Comparison of ENCODE assay signal across 8 mouse cellular contexts in genomic region chr8:46617690-46618620, GRCm38 (mm10). TPM values are rescaled to one million over a fixed set of nuclear protein-coding genes. Genes with fewer than 3 reads are reported as not detected.
A peak's percentile ranks its signal among the peaks of the same experiment; 100 is the strongest.
DNase-seq lines count a peak whose midpoint lies in the region; ATAC-seq lines count a peak whose summit lies in the region.

No protein-coding gene starts in this region.

- no peaks in the 10 kb centered on the region for H3K27me3 ChIP-seq in embryonic facial prominence, embryonic 12.5 days
- no peaks in the 10 kb centered on the region for H3K27me3 ChIP-seq in intestine, embryonic 14.5 days (replicated peaks; ENCODE audit: control insufficient read depth, insufficient read depth, low read length)
- H3K27me3 ChIP-seq in stomach, embryonic 14.5 days (ENCODE audit: control insufficient read depth, insufficient read depth, low read length): no peaks in the 10 kb centered on the region

- no peaks in the 10 kb centered on the region for H3K36me3 ChIP-seq in embryonic facial prominence, embryonic 12.5 days
- H3K36me3 ChIP-seq in intestine, embryonic 14.5 days (ENCODE audit: control insufficient read depth, insufficient read depth, low read length): no peaks in the 10 kb centered on the region
- H3K36me3 ChIP-seq in stomach, embryonic 14.5 days (ENCODE audit: control insufficient read depth, insufficient read depth, low read length): no peaks in the 10 kb centered on the region

- peaks cover 19% of the 10 kb centered on the region for H3K4me1 ChIP-seq in embryonic facial prominence, embryonic 12.5 days
- peaks cover 13% of the 10 kb centered on the region; the same call in 1 of the 2 replicates for H3K4me1 ChIP-seq in intestine, embryonic 14.5 days (replicated peaks; ENCODE audit: control insufficient read depth, insufficient read depth, low read length)
- peaks cover 11% of the 10 kb centered on the region for H3K4me1 ChIP-seq in stomach, embryonic 14.5 days (ENCODE audit: control insufficient read depth, insufficient read depth, low read length)

- peak overlapping the region; percentile 93 for H3K4me2 ChIP-seq in embryonic facial prominence, embryonic 12.5 days (replicated peaks)
- peak overlapping the region; percentile 99 for H3K4me2 ChIP-seq in intestine, embryonic 14.5 days (ENCODE audit: low read length)
- H3K4me2 ChIP-seq in stomach, embryonic 14.5 days (replicated peaks; ENCODE audit: low read depth, low read length): peak overlapping the region; percentile 97

- peak overlapping the region; percentile 94 for H3K9ac ChIP-seq in embryonic facial prominence, embryonic 12.5 days
- peak overlapping the region; percentile 78 for H3K9ac ChIP-seq in intestine, embryonic 14.5 days (ENCODE audit: low read length)
- H3K9ac ChIP-seq in stomach, embryonic 14.5 days (replicated peaks; ENCODE audit: low read depth, low read length): peak overlapping the region; percentile 83

- peak; percentile 20 for DNase-seq in cerebellum, adult 9-11 months
- no peak for DNase-seq in cerebellum, adult 9-10 months
- peak; percentile 41 for DNase-seq in CD4-positive, CD25-positive, alpha-beta regulatory T cell, adult 2 months (ENCODE audit: low read depth, low spot score)
- peak; percentile 71 for DNase-seq in intestine, embryonic 14.5 days (ENCODE audit: low spot score)
- peak; percentile 17 for DNase-seq in lung, postnatal 14 days
- no peak for DNase-seq in c-Kit-positive CD71-positive TER-119-positive erythroid progenitor cells, embryonic 14.5 days (ENCODE audit: low spot score)

- peak overlapping the region; percentile 94 for H3K27ac ChIP-seq in embryonic facial prominence, embryonic 12.5 days
- peak overlapping the region; percentile 83 for H3K27ac ChIP-seq in intestine, embryonic 14.5 days (ENCODE audit: low read depth)
- peak overlapping the region; percentile 88 for H3K27ac ChIP-seq in stomach, embryonic 14.5 days (ENCODE audit: low read length)

- under 1% methylated on average over 38 of the region's 38 CpGs for WGBS in embryonic facial prominence, embryonic 12.5 days
- under 1% methylated on average over 38 of the region's 38 CpGs for WGBS in intestine, embryonic 14.5 days
- WGBS in stomach, embryonic 14.5 days: under 1% methylated on average over 38 of the region's 38 CpGs

- ATAC-seq in embryonic facial prominence, embryonic 12.5 days (ENCODE audit: insufficient number of reproducible peaks, insufficient read depth, low FRiP score, low TSS enrichment): peak; percentile 59
- no peak; the same call in 1 of the 2 replicates for ATAC-seq in intestine, embryonic 14.5 days (replicated peaks; ENCODE audit: low FRiP score, low TSS enrichment, low read depth)
- no peak; the same call in none of the 2 replicates for ATAC-seq in stomach, embryonic 14.5 days (ENCODE audit: insufficient number of reproducible peaks, insufficient read depth, low FRiP score, low read depth)

- H3K4me3 ChIP-seq in embryonic facial prominence, embryonic 12.5 days: peak overlapping the region; percentile 85
- H3K4me3 ChIP-seq in intestine, embryonic 14.5 days (ENCODE audit: low read depth, low read length): peak overlapping the region; percentile 77
- H3K4me3 ChIP-seq in stomach, embryonic 14.5 days (ENCODE audit: low read depth, low read length): peak overlapping the region; percentile 76

- no peaks in the 10 kb centered on the region for H3K9me3 ChIP-seq in embryonic facial prominence, embryonic 12.5 days
- H3K9me3 ChIP-seq in intestine, embryonic 14.5 days (ENCODE audit: control insufficient read depth, low read length): no peaks in the 10 kb centered on the region
- H3K9me3 ChIP-seq in stomach, embryonic 14.5 days (ENCODE audit: control insufficient read depth, low read depth, low read length): no peaks in the 10 kb centered on the region

RNA-seq across cellular contexts. Expression of gene Casp3, which starts 0.9 kb away (rescaled TPM):
- polyA plus RNA-seq in embryonic facial prominence, embryonic 12.5 days (2016; fragmentation: Nextera tagmentation; extraction: Ambion mirVana): 136 and 139 TPM in 2 replicates
- polyA plus RNA-seq in intestine, embryonic 14.5 days (2014; fragmentation: Nextera tagmentation; extraction: Ambion mirVana): 57.1 and 63.7 TPM in 2 replicates
- 53.9 and 56.0 TPM in 2 replicates for polyA plus RNA-seq in stomach, embryonic 14.5 days (2014; fragmentation: Nextera tagmentation; extraction: Ambion mirVana)

RNA-seq across cellular contexts. Expression of gene Primpol, which starts 0.9 kb away (rescaled TPM):
- polyA plus RNA-seq in embryonic facial prominence, embryonic 12.5 days (2016; fragmentation: Nextera tagmentation; extraction: Ambion mirVana): 13.5 and 17.6 TPM in 2 replicates
- polyA plus RNA-seq in intestine, embryonic 14.5 days (2014; fragmentation: Nextera tagmentation; extraction: Ambion mirVana): 16.0 and 19.1 TPM in 2 replicates
- polyA plus RNA-seq in stomach, embryonic 14.5 days (2014; fragmentation: Nextera tagmentation; extraction: Ambion mirVana): 15.5 and 15.8 TPM in 2 replicates

Comparison
In these comparisons a context has a peak if more than half of its experiments do, and no peak if none do; other contexts are left out.
1. DNase-seq: peak in cerebellum, adult 9-11 months (single experiment), CD4-positive, CD25-positive, alpha-beta regulatory T cell, adult 2 months (single experiment), intestine, embryonic 14.5 days (single experiment) and lung, postnatal 14 days (single experiment); none in cerebellum, adult 9-10 months (single experiment) and c-Kit-positive CD71-positive TER-119-positive erythroid progenitor cells, embryonic 14.5 days (single experiment).
2. Peak in every context shown above with its lines, with median percentiles within 50 percentile points of each other: H3K27ac ChIP-seq, H3K4me2 ChIP-seq, H3K4me3 ChIP-seq and H3K9ac ChIP-seq.